Mouse (Mus musculus) adrenal gland (tissue): ENCODE data around the gene Mfsd4a.

Source experiments
- intact Hi-C: fragments of 180-260 bp; cut with DNase I; formaldehyde crosslinking; loops from one replicate; pipeline ENCODE4 v1.15.1; 2025
- long read RNA-seq, 2 experiments: library from polyadenylated mRNA; unstranded; transcript quantifications; one replicate each; pipeline ENCODE4 v2.0.0; 2020; ENCODE audit warnings: borderline replicate concordance in 1 of 2; ENCODE audit not compliant: insufficient replicate concordance in 1 of 2

Mfsd4a gene
- long read RNA-seq, experiment 1, transcript Mfsd4a-207 (10 exons, 1,957 nt) = major isoform, 31 of 54 reads
- long read RNA-seq, experiment 1, partial matches to known transcripts = 1 of 54 reads
- long read RNA-seq, experiment 1, other reads (novel, unspliced or antisense) = 21 of 54 reads
- long read RNA-seq, experiment 2, transcript Mfsd4a-207 (10 exons, 1,957 nt) = major isoform, 14 of 42 reads
- long read RNA-seq, experiment 2, partial matches to known transcripts = 8 of 42 reads
- long read RNA-seq, experiment 2, other reads (novel, unspliced or antisense) = 19 of 42 reads

- intact Hi-C loops = no loop called here
These were observed at the start of gene Mfsd4a for GRCm38 (mm10) chr1:132067261-132068255. Gene Mfsd4a (minus strand): TSS chr1:132068062.

GRCm38 (mm10) chr1:132116606-132117005 lies 48.7 kb upstream of the Mfsd4a start:
- intact Hi-C loops = loop anchor here (5.0 kb wide), 1 partner anchor 119 kb away; no protein-coding TSS in a partner anchor

GRCm38 (mm10) chr1:132113098-132113497 lies 45.2 kb upstream of the Mfsd4a start:
- intact Hi-C loops = no loop called here

- intact Hi-C loops = no loop called here
These were observed 44.6 kb upstream of the Mfsd4a start for GRCm38 (mm10) chr1:132112426-132112825.

- intact Hi-C loops = no loop called here
These were observed 43.5 kb upstream of the Mfsd4a start for GRCm38 (mm10) chr1:132111411-132111810.

GRCm38 (mm10) chr1:132109368-132109767 lies 41.5 kb upstream of the Mfsd4a start:
- intact Hi-C loops = no loop called here

GRCm38 (mm10) chr1:132104353-132104752 lies 36.5 kb upstream of the Mfsd4a start:
- intact Hi-C loops = no loop called here

GRCm38 (mm10) chr1:132101953-132102697 lies 34.3 kb upstream of the Mfsd4a start:
- intact Hi-C loops = no loop called here

GRCm38 (mm10) chr1:132099775-132100174 lies 31.9 kb upstream of the Mfsd4a start:
- intact Hi-C loops = no loop called here

- intact Hi-C loops = no loop called here
These were observed 31.2 kb upstream of the Mfsd4a start for GRCm38 (mm10) chr1:132099016-132099415.

- intact Hi-C loops = no loop called here
These were observed 30.2 kb upstream of the Mfsd4a start for GRCm38 (mm10) chr1:132098076-132098475.

GRCm38 (mm10) chr1:132095356-132096004 lies 27.6 kb upstream of the Mfsd4a start:
- intact Hi-C loops = no loop called here

- intact Hi-C loops = no loop called here
These were observed 25.4 kb upstream of the Mfsd4a start for GRCm38 (mm10) chr1:132093269-132093668.

GRCm38 (mm10) chr1:132090266-132090665 lies 22.4 kb upstream of the Mfsd4a start:
- intact Hi-C loops = no loop called here

- intact Hi-C loops = no loop called here
These were observed 21.9 kb upstream of the Mfsd4a start for GRCm38 (mm10) chr1:132089767-132090166.

- intact Hi-C loops = no loop called here
These were observed 20.4 kb upstream of the Mfsd4a start for GRCm38 (mm10) chr1:132088181-132088671.

- intact Hi-C loops = no loop called here
These were observed 17.6 kb upstream of the Mfsd4a start for GRCm38 (mm10) chr1:132085181-132086049.

- intact Hi-C loops = no loop called here
These were observed 10.6 kb upstream of the Mfsd4a start for GRCm38 (mm10) chr1:132078413-132078812.

GRCm38 (mm10) chr1:132075576-132075975 lies 7.7 kb upstream of the Mfsd4a start:
- intact Hi-C loops = no loop called here

GRCm38 (mm10) chr1:132070659-132071058 lies 2.8 kb upstream of the Mfsd4a start:
- intact Hi-C loops = no loop called here
